In genomic region chr3:109362310-109362709, GRCm38 (mm10) we compare ENCODE assay signal across 20 mouse cellular contexts. TPM values are rescaled to one million over a fixed set of nuclear protein-coding genes. Genes with fewer than 3 reads are reported as not detected.
DNase-seq lines count a peak whose midpoint lies in the region; ATAC-seq and TF ChIP-seq lines count a peak whose summit lies in the region.
"Had no signal": no experiment of that assay in that cellular context is flagged by ENCODE, and none has a peak within 500 bp of the region (broad histone marks: within the 10 kb centered on the region; RNA-seq: fewer than 3 reads in every experiment).

No protein-coding gene starts in this region.

- DNase-seq in heart, embryonic 10.5 days (ENCODE audit: low spot score): no peak
- DNase-seq in heart, postnatal 14 days: no peak
- no peak for DNase-seq in liver, embryonic 11.5 days (ENCODE audit: low spot score)
- DNase-seq in liver: no peak
- DNase-seq in liver, embryonic 14.5 days (ENCODE audit: low read depth in 3 of 3, low spot score in 3 of 3): no peak
- peak; percentile 20 for DNase-seq in naive thymus-derived CD4-positive, alpha-beta T cell, adult 2 months (ENCODE audit: low read depth)
- no peak for DNase-seq in lung, postnatal 14 days
- DNase-seq: cerebellum, adult 11-12 months; cerebellum, postnatal 25 days; gastrocnemius, postnatal 10 days; left cerebral cortex, postnatal 4 days; spleen, adult 18-20 months had no signal

- H3K27ac ChIP-seq in heart, embryonic 10.5 days: peak overlapping the region; percentile 59; the same call in 1 of the 2 replicates
- no peak overlapping the region for H3K27ac ChIP-seq in liver, embryonic 11.5 days (ENCODE audit: low read depth, low read length)
- H3K27ac ChIP-seq in liver, embryonic 14.5 days: no peak overlapping the region
- H3K27ac ChIP-seq in midbrain, embryonic 16.5 days (ENCODE audit: low read length): no peak overlapping the region
- H3K27ac ChIP-seq: hindbrain, embryonic 12.5 days; layer of hippocampus, adult 2 months; neural tube, embryonic 13.5 days had no signal

- intact Hi-C loops in heart, postnatal 14 days (cut with DNase I): no loop called here

- no peak for TF ChIP-seq EP300 in liver, embryonic 14.5 days (IDR thresholded peaks at IDR 0.05; ENCODE audit: low read depth)

- no peaks in the 10 kb centered on the region for H3K36me3 ChIP-seq in heart, embryonic 10.5 days
- H3K36me3 ChIP-seq in liver, embryonic 11.5 days (ENCODE audit: control insufficient read depth, insufficient read depth, low read length): no peaks in the 10 kb centered on the region
- H3K36me3 ChIP-seq in liver, embryonic 14.5 days (replicated peaks; ENCODE audit: control insufficient read depth, insufficient read depth, low read depth): no peaks in the 10 kb centered on the region
- no peaks in the 10 kb centered on the region for H3K36me3 ChIP-seq in midbrain, embryonic 16.5 days (ENCODE audit: control insufficient read depth, insufficient read depth, low read length)
- H3K36me3 ChIP-seq: hindbrain, embryonic 12.5 days; neural tube, embryonic 13.5 days had no signal

- TF ChIP-seq CTCF in liver, embryonic 14.5 days (IDR thresholded peaks at IDR 0.05; ENCODE audit: low read depth): no peak

- no peaks in the 10 kb centered on the region for H3K9me3 ChIP-seq in heart, embryonic 10.5 days
- H3K9me3 ChIP-seq in liver, embryonic 11.5 days (ENCODE audit: control insufficient read depth, low read length): no peaks in the 10 kb centered on the region
- no peaks in the 10 kb centered on the region for H3K9me3 ChIP-seq in liver, embryonic 14.5 days (ENCODE audit: control insufficient read depth, low read length)
- H3K9me3 ChIP-seq in midbrain, embryonic 16.5 days (replicated peaks; ENCODE audit: control insufficient read depth, low read length, poor library complexity, severe bottlenecking): no peaks in the 10 kb centered on the region
- H3K9me3 ChIP-seq: hindbrain, embryonic 12.5 days; neural tube, embryonic 13.5 days had no signal

- H3K4me2 ChIP-seq in liver, embryonic 11.5 days: no peak overlapping the region; the same call in 1 of the 2 replicates
- no peak overlapping the region for H3K4me2 ChIP-seq in liver, embryonic 14.5 days (ENCODE audit: low read depth)
- no peak overlapping the region for H3K4me2 ChIP-seq in midbrain, embryonic 16.5 days (ENCODE audit: low read length)
- H3K4me2 ChIP-seq: hindbrain, embryonic 12.5 days; midbrain, embryonic 11.5 days; neural tube, embryonic 13.5 days had no signal

- peak; percentile 66; the same call in 1 of the 2 replicates for ATAC-seq in liver, embryonic 11.5 days (replicated peaks; ENCODE audit: low FRiP score)
- ATAC-seq in liver, embryonic 14.5 days (ENCODE audit: insufficient read depth): peak; percentile 49; the same call in 1 of the 2 replicates
- no peak for ATAC-seq in midbrain, embryonic 16.5 days
- ATAC-seq: forebrain, embryonic 14.5 days; Patski had no signal

- H3K27me3 ChIP-seq in heart, embryonic 10.5 days (ENCODE audit: insufficient read depth, poor library complexity, severe bottlenecking): no peaks in the 10 kb centered on the region
- no peaks in the 10 kb centered on the region for H3K27me3 ChIP-seq in liver, embryonic 11.5 days (replicated peaks; ENCODE audit: control insufficient read depth, insufficient read depth, low read length)
- H3K27me3 ChIP-seq in liver, embryonic 14.5 days (ENCODE audit: control insufficient read depth, insufficient read depth, low read length): no peaks in the 10 kb centered on the region
- H3K27me3 ChIP-seq in midbrain, embryonic 16.5 days (ENCODE audit: control insufficient read depth, insufficient read depth, low read depth, low read length): no peaks in the 10 kb centered on the region
- H3K27me3 ChIP-seq: hindbrain, embryonic 12.5 days; neural tube, embryonic 13.5 days; Patski had no signal

- H3K4me1 ChIP-seq in heart, embryonic 10.5 days: peaks cover 37% of the 10 kb centered on the region
- H3K4me1 ChIP-seq in liver, embryonic 11.5 days (replicated peaks; ENCODE audit: control insufficient read depth, insufficient read depth, low read length): peaks cover 11% of the 10 kb centered on the region
- peaks cover 6 to 23% of the 10 kb centered on the region in 2 experiments for H3K4me1 ChIP-seq in liver, embryonic 14.5 days (replicated peaks; ENCODE audit: control insufficient read depth in 2 of 2, insufficient read depth in 2 of 2, low read length in 1 of 2)
- H3K4me1 ChIP-seq in midbrain, embryonic 16.5 days (ENCODE audit: control insufficient read depth, insufficient read depth, low read length): peaks cover 3% of the 10 kb centered on the region; the same call in 1 of the 2 replicates

- H3K9ac ChIP-seq in liver, embryonic 11.5 days (ENCODE audit: low read depth, low read length): no peak overlapping the region
- no peak overlapping the region for H3K9ac ChIP-seq in liver, embryonic 14.5 days (replicated peaks)
- H3K9ac ChIP-seq in midbrain, embryonic 16.5 days (ENCODE audit: low read depth, low read length): no peak overlapping the region
- H3K9ac ChIP-seq: hindbrain, embryonic 12.5 days; neural tube, embryonic 13.5 days had no signal

- H3K4me3 ChIP-seq in heart, embryonic 10.5 days: no peak overlapping the region
- no peak overlapping the region for H3K4me3 ChIP-seq in liver, embryonic 11.5 days (ENCODE audit: low read depth, low read length)
- no peak overlapping the region for H3K4me3 ChIP-seq in liver, embryonic 14.5 days (ENCODE audit: insufficient read depth in 1 of 2, low read depth in 2 of 2, low read length in 2 of 2)
- H3K4me3 ChIP-seq in midbrain, embryonic 16.5 days (ENCODE audit: low read depth, low read length): no peak overlapping the region
- H3K4me3 ChIP-seq: erythroblast, embryonic 14.5 days; hindbrain, embryonic 12.5 days; layer of hippocampus, adult 2 months; neural tube, embryonic 13.5 days had no signal

- 49% methylated on average over 3 of the region's 3 CpGs for WGBS in heart, embryonic 10.5 days
- WGBS in liver, embryonic 11.5 days: 39% methylated on average over 3 of the region's 3 CpGs
- 18% methylated on average over 3 of the region's 3 CpGs for WGBS in liver, embryonic 14.5 days (ENCODE audit: insufficient replicate concordance)
- WGBS in midbrain, embryonic 16.5 days: 80% methylated on average over 3 of the region's 3 CpGs

RNA-seq across cellular contexts. Expression of gene Vav3, which starts 21.9 kb away (rescaled TPM):
- polyA plus RNA-seq in heart, embryonic 10.5 days (2016; fragmentation: Nextera tagmentation; extraction: Ambion mirVana): 9.3 and 9.4 TPM in 2 replicates
- 1 to 10 TPM; 9.2 to 9.4 TPM for total RNA-seq in heart, postnatal 14 days (2021)
- polyA plus RNA-seq in liver, embryonic 11.5 days (2014; fragmentation: Nextera tagmentation; extraction: Ambion mirVana): 5.8 and 7.0 TPM in 2 replicates
- polyA plus RNA-seq in liver, embryonic 14.5 days (2012; rRNA removed): 0.61 and 1.2 TPM in 2 replicates
- 2.5 and 2.8 TPM in 2 replicates for polyA plus RNA-seq in liver, embryonic 14.5 days (2014; fragmentation: Nextera tagmentation; extraction: Ambion mirVana)
- polyA plus RNA-seq in midbrain, embryonic 16.5 days (2015; fragmentation: Nextera tagmentation; extraction: Ambion mirVana): 18.9 and 29.6 TPM in 2 replicates
- polyA plus RNA-seq: erythroblast, embryonic 14.5 days had no signal
